Mouse (Mus musculus) heart, postnatal 0 days (tissue): Measurements from ENCODE around the gene Limch1.

Source experiments
- CTCF ChIP-seq: IDR thresholded peaks from 2 replicates; pipeline ENCODE4 v1.5.1; 2016; ENCODE audit warnings: antibody characterized with exemption, control low read depth, low read depth
- EP300 ChIP-seq: IDR thresholded peaks from 2 replicates; pipeline ENCODE4 v1.6.1; 2016; ENCODE audit warnings: antibody characterized with exemption, low read depth

GRCm38 (mm10) chr5:66834756-66835155 is 89.1 kb downstream of the Limch1 start:
- TF ChIP-seq CTCF, result no peak
- TF ChIP-seq EP300, result no peak
